Mouse (Mus musculus) hindbrain, embryonic 10.5 days (tissue): ENCODE measurements around the gene Slc46a1. TPM values are rescaled to one million over a fixed set of nuclear protein-coding genes. Genes with fewer than 3 reads are reported as not detected.

Experiments
- DNase-seq: peaks from one replicate; pipeline ENCODE4 v3.0.0-alpha.2; 2017; ENCODE audit warnings: low spot score
- H3K27ac ChIP-seq: fragments of 300-500 bp; sonication (generic); 2 replicates; pipeline ENCODE4 v1.5.1; 2016; ENCODE audit warnings: mild to moderate bottlenecking, moderate library complexity
- H3K27me3 ChIP-seq: fragments of 300-500 bp; sonication (generic); 2 replicates; pipeline ENCODE4 v1.6.1; 2016; ENCODE audit warnings: mild to moderate bottlenecking; ENCODE audit not compliant: poor library complexity, insufficient read depth, severe bottlenecking
- H3K36me3 ChIP-seq: fragments of 300-500 bp; sonication (generic); 2 replicates; pipeline ENCODE4 v1.6.1; 2016; ENCODE audit warnings: mild to moderate bottlenecking, moderate library complexity
- H3K4me1 ChIP-seq: fragments of 300-500 bp; sonication (generic); replicated peaks from 2 replicates; pipeline ENCODE4 v1.6.1; 2016; ENCODE audit warnings: mild to moderate bottlenecking
- H3K4me3 ChIP-seq: fragments of 300-500 bp; sonication (generic); 2 replicates; pipeline ENCODE4 v1.5.1; 2016; ENCODE audit warnings: mild to moderate bottlenecking, moderate library complexity
- H3K9me3 ChIP-seq: fragments of 300-500 bp; sonication (generic); 2 replicates; pipeline ENCODE4 v1.6.1; 2016; ENCODE audit warnings: mild to moderate bottlenecking, moderate library complexity
- WGBS: fragments of 180-500 bp; shearing (Covaris S2); methylation state at CpG from one replicate; pipeline ENCODE4 v1.1.7; 2016; 5-methylcytosine and 5-hydroxymethylcytosine counted together
- polyA plus RNA-seq: library from polyadenylated mRNA; unstranded; fragments of >200 nt; fragmentation: Nextera tagmentation; extraction: Ambion mirVana; gene quantifications from 2 replicates; pipeline ENCODE4 v1.2.1, GENCODE M21; 2016

Slc46a1 gene
- polyA plus RNA-seq, result 20.2 and 21.1 TPM in 2 replicates

- Histone ChIP-seq H3K36me3 (no peaks in the 10 kb centered on the region), H3K27ac (peak within 1 kb of the TSS; percentile 98), H3K9me3 (peaks cover 5% of the 10 kb centered on the region; the same call in 1 of the 2 replicates), H3K27me3 (no peaks in the 10 kb centered on the region), H3K4me3 (peak within 1 kb of the TSS; percentile 88), H3K4me1 (peaks cover 32% of the 10 kb centered on the region)
- DNase-seq, result peak; percentile 85
- under 1% methylated on average over 41 of the region's 41 CpGs for WGBS
These were observed at the start of gene Slc46a1 for GRCm38 (mm10) chr11:78465568-78466180. Slc46a1 (plus strand) TSS chr11:78465697.

DNA sequence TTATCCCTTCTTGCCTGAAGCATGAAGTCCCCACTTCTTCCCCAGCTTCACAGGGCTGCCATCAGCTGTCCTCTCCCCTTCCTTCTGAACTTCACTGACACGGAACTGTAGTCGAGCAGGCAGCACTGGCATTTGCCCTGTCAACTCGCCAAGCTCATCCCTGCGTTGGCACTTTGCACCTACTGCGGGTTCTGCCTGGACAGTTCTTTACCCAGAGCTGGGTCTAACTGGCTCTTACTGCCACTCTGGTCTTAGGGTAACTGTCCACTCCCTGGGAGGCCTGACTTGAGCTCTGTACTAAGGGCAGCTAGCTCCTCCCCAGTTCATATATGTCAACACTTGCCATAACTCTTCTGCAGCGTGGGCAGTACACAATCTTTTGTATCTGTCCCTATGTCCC lies 48.6 kb upstream of the Slc46a1 start:
- Histone ChIP-seq H3K36me3 (no peaks in the 10 kb centered on the region), H3K9me3 (no peaks in the 10 kb centered on the region), H3K4me3 (no peak overlapping the region), H3K27ac (no peak overlapping the region), H3K27me3 (0 out of 2 replicates have a peak, but pooled peaks cover 5% of the 10 kb centered on the region), H3K4me1 (0 out of 2 replicates have a peak, but pooled peaks cover 4% of the 10 kb centered on the region)
- DNase-seq, result no peak
- WGBS, result 85% methylated on average over 6 of the region's 6 CpGs

GRCm38 (mm10) chr11:78420263-78420889 lies 45.1 kb upstream of the Slc46a1 start:
- Histone ChIP-seq H3K4me3 (no peak overlapping the region), H3K36me3 (no peaks in the 10 kb centered on the region), H3K4me1 (no peaks in the 10 kb centered on the region), H3K27ac (no peak overlapping the region), H3K27me3 (0 out of 2 replicates have a peak, but pooled peaks cover 11% of the 10 kb centered on the region), H3K9me3 (no peaks in the 10 kb centered on the region)
- no peak for DNase-seq
- 79% methylated on average over 12 of the region's 12 CpGs for WGBS

DNA sequence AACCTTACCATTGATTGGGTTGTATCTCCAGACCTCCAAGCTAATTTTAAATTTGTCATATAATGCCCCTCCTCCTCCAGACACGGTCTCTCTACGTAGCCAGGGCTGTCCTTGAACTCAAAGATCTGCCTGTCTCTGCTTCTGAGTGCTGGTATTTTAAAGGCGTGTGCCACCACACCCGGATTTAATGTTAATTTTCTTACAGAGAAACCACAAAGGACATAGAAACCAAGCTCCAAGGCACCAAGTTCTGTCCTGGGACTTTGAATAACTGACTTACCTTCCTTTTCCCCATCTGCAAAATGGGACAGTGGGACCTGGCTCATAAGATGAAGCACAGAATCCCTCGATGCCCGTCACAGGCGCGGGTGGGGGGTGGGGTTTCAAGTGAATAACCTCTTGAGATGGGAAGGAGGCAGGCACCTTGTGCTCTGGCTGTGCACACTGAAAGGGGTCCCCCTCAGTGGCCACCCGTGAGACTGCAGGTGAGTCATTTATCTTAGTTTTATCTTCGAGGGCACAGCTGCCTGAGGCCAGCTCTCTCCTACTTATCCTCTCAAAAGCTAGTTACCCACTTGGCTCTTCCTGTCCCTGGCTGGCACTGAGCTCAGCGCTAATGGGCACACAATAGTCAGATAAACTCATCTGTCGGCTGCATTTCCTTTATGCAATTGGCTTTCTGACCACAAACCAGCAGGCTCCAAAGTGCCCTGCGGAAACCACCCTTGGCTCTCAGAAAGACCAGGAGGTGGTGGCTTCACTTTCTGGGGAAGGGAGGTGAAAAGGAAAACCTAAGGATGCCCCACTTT lies 44.1 kb upstream of the Slc46a1 start:
- DNase-seq, result no peak
- Histone ChIP-seq H3K27me3 (0 out of 2 replicates have a peak, but pooled peaks cover 11% of the 10 kb centered on the region), H3K9me3 (no peaks in the 10 kb centered on the region), H3K4me1 (no peaks in the 10 kb centered on the region), H3K27ac (no peak overlapping the region), H3K4me3 (no peak overlapping the region), H3K36me3 (no peaks in the 10 kb centered on the region)
- WGBS, result 71% methylated on average over 13 of the region's 13 CpGs

DNA sequence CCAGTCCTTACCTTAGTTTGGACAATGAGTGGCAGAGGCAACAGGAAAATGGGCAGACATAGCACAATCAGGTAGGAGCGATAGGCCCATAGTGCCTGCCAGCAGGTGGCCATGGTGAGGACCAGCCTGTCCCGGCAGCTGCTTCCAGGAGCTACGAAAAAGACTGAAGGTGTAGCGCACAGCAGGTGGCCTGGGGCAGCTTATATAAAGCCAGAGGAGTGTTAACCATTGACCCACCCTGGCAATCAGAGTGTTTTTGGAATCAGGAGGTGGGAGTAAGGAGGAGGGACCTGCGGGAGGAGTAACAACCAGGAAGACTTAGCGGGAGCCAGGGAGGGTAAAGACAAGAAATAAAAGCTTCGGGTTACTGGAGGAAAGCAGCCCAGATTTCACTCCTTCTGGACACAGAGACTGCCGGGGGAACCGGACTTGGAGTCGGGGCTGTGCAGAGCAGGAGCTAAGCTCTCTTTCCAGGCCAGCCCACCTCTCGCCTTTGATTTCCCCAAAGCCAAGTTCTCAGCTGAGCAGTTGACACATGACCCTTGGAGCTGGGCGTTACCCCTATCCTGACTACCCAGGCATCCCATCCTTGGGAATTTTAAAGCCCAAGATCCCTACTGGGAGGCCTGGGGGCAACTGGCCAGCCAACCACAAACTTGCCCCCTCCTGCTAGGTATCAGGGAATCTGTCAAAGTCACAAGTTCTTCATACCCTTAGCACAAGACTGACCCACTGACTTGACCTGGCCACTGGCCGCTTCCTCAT lies 43.3 kb upstream of the Slc46a1 start, which contains the start of gene Slc13a2:
Slc13a2 (minus strand) TSS at position 163 of the 765 bp plus-strand sequence.
- WGBS, result 28% methylated on average over 13 of the region's 13 CpGs
- H3K27me3 ChIP-seq, result 0 out of 2 replicates have a peak, but pooled peaks cover 11% of the 10 kb centered on the region
- H3K4me1 ChIP-seq, result no peaks in the 10 kb centered on the region
- no peak within 1 kb of the TSS for H3K4me3 ChIP-seq
- no peaks in the 10 kb centered on the region for H3K9me3 ChIP-seq
- DNase-seq, result no peak
- no peak within 1 kb of the TSS for H3K27ac ChIP-seq
- no peaks in the 10 kb centered on the region for H3K36me3 ChIP-seq

DNA sequence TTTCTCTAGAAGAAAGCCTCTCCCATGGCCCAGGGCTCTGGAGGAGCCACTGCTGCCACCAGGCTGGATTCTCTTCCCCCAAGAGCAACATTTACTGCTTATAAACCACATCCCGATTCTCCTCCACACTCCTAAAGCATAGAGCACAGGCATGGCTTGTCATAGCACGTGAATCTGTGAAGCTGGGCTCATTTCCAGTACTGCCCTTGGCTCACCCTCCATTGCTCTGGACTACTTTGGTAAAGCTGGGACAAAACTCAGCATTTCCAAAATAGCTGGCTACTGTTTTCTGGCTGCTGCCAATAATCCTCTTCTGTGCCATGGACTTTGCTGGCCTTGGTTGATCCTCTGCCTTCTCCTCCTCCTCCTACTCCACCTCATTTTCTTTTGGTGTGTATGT lies 41.1 kb upstream of the Slc46a1 start:
- WGBS, result 75% methylated on average over 2 of the region's 2 CpGs
- 0 out of 2 replicates have a peak, but pooled peaks cover 11% of the 10 kb centered on the region for H3K27me3 ChIP-seq
- no peak overlapping the region for H3K27ac ChIP-seq
- H3K36me3 ChIP-seq, result no peaks in the 10 kb centered on the region
- H3K4me3 ChIP-seq, result no peak overlapping the region
- no peaks in the 10 kb centered on the region for H3K9me3 ChIP-seq
- no peak for DNase-seq
- H3K4me1 ChIP-seq, result no peaks in the 10 kb centered on the region

DNA sequence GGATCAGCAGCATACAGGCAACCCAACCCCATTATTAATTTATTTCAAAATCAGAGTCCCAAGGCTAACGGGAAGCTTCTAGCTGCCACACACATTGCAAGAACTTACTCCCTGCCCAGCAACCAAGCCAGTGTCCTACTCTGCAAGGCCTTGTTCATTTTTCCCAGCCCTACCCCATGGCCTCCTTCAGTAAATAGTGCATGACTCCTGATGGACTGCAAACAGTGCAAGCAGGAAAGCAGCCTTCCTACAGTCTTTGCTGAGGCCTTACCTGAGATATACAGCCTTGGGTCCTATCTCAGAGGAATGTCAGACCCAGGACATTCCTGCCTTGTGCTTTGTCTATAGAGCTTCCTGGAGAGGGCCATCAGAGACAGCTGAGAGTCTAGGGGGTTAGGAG lies 39.9 kb upstream of the Slc46a1 start:
- H3K27me3 ChIP-seq, result 0 out of 2 replicates have a peak, but pooled peaks cover 11% of the 10 kb centered on the region
- 90% methylated on average over 1 of the region's 1 CpGs for WGBS
- no peak overlapping the region for H3K4me3 ChIP-seq
- DNase-seq, result no peak
- no peaks in the 10 kb centered on the region for H3K36me3 ChIP-seq
- H3K27ac ChIP-seq, result no peak overlapping the region
- no peaks in the 10 kb centered on the region for H3K9me3 ChIP-seq
- no peaks in the 10 kb centered on the region for H3K4me1 ChIP-seq

DNA sequence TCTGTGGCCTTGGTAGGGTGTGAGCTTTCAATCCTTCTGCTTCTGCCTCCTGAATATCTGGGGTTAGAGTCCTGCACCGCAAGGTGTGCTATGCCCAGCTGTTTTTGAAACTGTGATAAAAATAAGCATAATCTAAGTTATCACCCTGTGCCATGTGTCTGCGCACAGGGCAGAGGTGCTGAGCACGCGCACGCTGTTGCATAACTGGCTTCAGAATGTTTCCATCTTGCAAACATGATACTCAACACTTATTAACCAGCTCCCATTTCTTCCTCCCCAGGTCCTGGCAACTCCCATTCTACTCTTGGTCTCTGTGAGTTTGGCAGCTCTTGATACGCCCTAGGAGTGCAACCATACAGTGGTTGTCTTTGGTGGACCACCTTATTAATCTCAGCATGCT lies 37.8 kb upstream of the Slc46a1 start:
- no peak overlapping the region for H3K27ac ChIP-seq
- H3K4me3 ChIP-seq, result no peak overlapping the region
- 96% methylated on average over 6 of the region's 6 CpGs for WGBS
- no peaks in the 10 kb centered on the region for H3K4me1 ChIP-seq
- no peaks in the 10 kb centered on the region for H3K9me3 ChIP-seq
- H3K27me3 ChIP-seq, result no peaks in the 10 kb centered on the region
- H3K36me3 ChIP-seq, result no peaks in the 10 kb centered on the region
- no peak for DNase-seq

DNA sequence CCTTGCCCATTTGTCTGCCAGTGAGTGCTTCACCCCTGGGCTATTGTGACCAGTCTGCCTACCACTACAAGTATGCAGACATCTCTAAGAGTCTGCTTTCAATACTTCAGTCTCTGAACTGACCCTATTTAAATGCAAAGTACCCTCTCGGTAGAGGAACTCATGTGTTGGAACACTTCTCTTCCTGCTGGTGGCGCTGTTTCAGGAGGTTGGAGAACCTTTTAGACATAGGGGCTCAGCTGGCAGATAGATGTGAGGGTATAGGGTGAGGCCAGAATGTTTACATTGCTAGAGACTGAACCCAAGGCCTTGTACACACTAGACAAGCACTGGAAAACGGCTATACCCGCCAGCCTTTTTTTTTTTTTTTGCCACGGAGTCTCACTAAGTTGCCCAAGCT lies 37.2 kb upstream of the Slc46a1 start:
- DNase-seq, result no peak
- H3K36me3 ChIP-seq, result no peaks in the 10 kb centered on the region
- H3K27me3 ChIP-seq, result 0 out of 2 replicates have a peak, but pooled peaks cover 3% of the 10 kb centered on the region
- H3K27ac ChIP-seq, result no peak overlapping the region
- no peaks in the 10 kb centered on the region for H3K9me3 ChIP-seq
- no peaks in the 10 kb centered on the region for H3K4me1 ChIP-seq
- H3K4me3 ChIP-seq, result no peak overlapping the region
- WGBS, result 71% methylated on average over 5 of the region's 5 CpGs

DNA sequence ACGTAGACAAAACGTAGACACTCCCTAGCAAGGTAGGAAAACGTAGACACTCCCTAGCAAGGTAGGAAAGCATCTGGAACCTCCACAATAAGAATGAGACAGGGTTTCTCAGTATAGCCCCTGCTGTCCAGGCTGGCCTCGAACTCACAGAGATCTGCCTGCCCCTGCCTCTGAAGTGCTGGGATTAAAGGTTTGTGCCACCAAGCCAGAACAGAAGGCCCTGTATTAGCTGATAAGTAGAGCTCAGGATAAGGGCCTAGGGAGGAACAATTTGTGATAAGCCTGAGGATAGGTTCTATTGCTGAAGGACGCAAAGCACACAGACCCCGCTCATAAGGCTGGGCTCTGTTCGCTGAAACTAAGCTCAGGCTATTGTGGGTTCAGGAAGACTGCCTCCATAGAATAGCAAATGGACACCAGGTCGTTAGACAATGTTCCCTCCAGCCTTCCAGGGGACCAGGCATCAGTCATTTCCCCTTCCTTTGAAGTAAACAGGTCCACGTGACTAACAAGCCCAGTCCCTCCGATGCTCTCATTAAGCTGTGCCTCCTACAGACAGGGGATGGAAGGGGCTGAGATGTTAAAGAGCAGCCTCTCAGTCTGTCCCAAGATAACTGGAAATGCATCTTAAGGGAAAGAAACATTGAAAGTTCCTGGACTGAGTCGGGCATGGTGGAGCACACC lies 35.2 kb upstream of the Slc46a1 start:
- H3K9me3 ChIP-seq, result no peaks in the 10 kb centered on the region
- no peaks in the 10 kb centered on the region for H3K4me1 ChIP-seq
- WGBS, result 57% methylated on average over 11 of the region's 11 CpGs
- H3K4me3 ChIP-seq, result no peak overlapping the region
- 0 out of 2 replicates have a peak, but pooled peaks cover 5% of the 10 kb centered on the region for H3K27me3 ChIP-seq
- H3K27ac ChIP-seq, result no peak overlapping the region
- no peak for DNase-seq
- H3K36me3 ChIP-seq, result no peaks in the 10 kb centered on the region

- H3K4me1 ChIP-seq, result peaks cover 8% of the 10 kb centered on the region
- DNase-seq, result no peak
- no peak overlapping the region for H3K27ac ChIP-seq
- H3K9me3 ChIP-seq, result no peaks in the 10 kb centered on the region
- no peak overlapping the region for H3K4me3 ChIP-seq
- H3K27me3 ChIP-seq, result 0 out of 2 replicates have a peak, but pooled peaks cover 5% of the 10 kb centered on the region
- 89% methylated on average over 10 of the region's 10 CpGs for WGBS
- H3K36me3 ChIP-seq, result no peaks in the 10 kb centered on the region
These were observed 34.3 kb upstream of the Slc46a1 start for GRCm38 (mm10) chr11:78431176-78431575.

GRCm38 (mm10) chr11:78434052-78434451 lies 31.4 kb upstream of the Slc46a1 start:
- DNase-seq, result no peak
- Histone ChIP-seq H3K9me3 (no peaks in the 10 kb centered on the region), H3K27ac (no peak overlapping the region), H3K4me1 (peaks cover 10% of the 10 kb centered on the region), H3K4me3 (no peak overlapping the region), H3K36me3 (no peaks in the 10 kb centered on the region), H3K27me3 (0 out of 2 replicates have a peak, but pooled peaks cover 5% of the 10 kb centered on the region)
- 82% methylated on average over 4 of the region's 4 CpGs for WGBS
